Mouse (Mus musculus): ENCODE data around the gene Pitpnm2. TPM values are rescaled to one million over a fixed set of nuclear protein-coding genes. Genes with fewer than 3 reads are reported as not detected.

The Pitpnm2 gene
- total and polyA plus RNA-seq, 3 experiments = 7.0 to 22.2 TPM; not detected in 1

GRCm38 (mm10) chr5:124073682-124074081, 175.9 kb downstream of the Pitpnm2 start:
- H3K9ac ChIP-seq (ENCODE audit: control insufficient read depth, low read depth, low read length, poor library complexity, severe bottlenecking) = no peak overlapping the region
- H3K36me3 ChIP-seq (ENCODE audit: control insufficient read depth in 1 of 2, insufficient read depth in 2 of 2, low read length in 2 of 2) = peaks cover 0 to 11% of the 10 kb centered on the region in 2 experiments; a peak in 3 of 4 replicates
- TF ChIP-seq POLR2A (IDR thresholded peaks at IDR 0.05; ENCODE audit: control insufficient read depth in 1 of 2, insufficient read depth in 1 of 2, low read depth in 1 of 2, low read length in 2 of 2, poor library complexity in 1 of 2) = no peak
- no peak overlapping the region for H3K4me3 ChIP-seq (ENCODE audit: control insufficient read depth in 1 of 2, insufficient read depth in 1 of 2, low read depth in 2 of 2, low read length in 2 of 2)
- H3K27me3 ChIP-seq (ENCODE audit: control insufficient read depth in 1 of 2, insufficient read depth in 2 of 2, low read length in 2 of 2) = no peaks in the 10 kb centered on the region
- DNase-seq (ENCODE audit: low read depth, low spot score) = no peak
- H3K27ac ChIP-seq (ENCODE audit: control insufficient read depth, low read depth, low read length) = no peak overlapping the region
- H3K9me3 ChIP-seq (replicated peaks; ENCODE audit: insufficient read depth, low read length) = no peaks in the 10 kb centered on the region
- no peaks in the 10 kb centered on the region; the same call in 1 of the 2 replicates for H3K79me2 ChIP-seq (ENCODE audit: control insufficient read depth, insufficient read depth, low read length, poor library complexity)
- peaks cover 5 to 14% of the 10 kb centered on the region in 2 experiments for H3K4me1 ChIP-seq (ENCODE audit: control insufficient read depth in 1 of 2, insufficient read depth in 2 of 2, low read length in 2 of 2)

- no peaks in the 10 kb centered on the region; the same call in 1 of the 2 replicates for H3K79me2 ChIP-seq (ENCODE audit: control insufficient read depth, insufficient read depth, low read length, poor library complexity)
- no peak overlapping the region for H3K4me3 ChIP-seq (ENCODE audit: control insufficient read depth in 1 of 2, insufficient read depth in 1 of 2, low read depth in 2 of 2, low read length in 2 of 2)
- H3K9me3 ChIP-seq (replicated peaks; ENCODE audit: insufficient read depth, low read length) = no peaks in the 10 kb centered on the region
- TF ChIP-seq NELFE (IDR thresholded peaks at IDR 0.05; ENCODE audit: low read depth, low read length) = no peak
- no peak for TF ChIP-seq GABPA (IDR thresholded peaks at IDR 0.05; ENCODE audit: low read depth, low read length)
- TF ChIP-seq ETS1 (IDR thresholded peaks at IDR 0.05; ENCODE audit: low read depth, low read length) = no peak
- no peak for TF ChIP-seq MAX (IDR thresholded peaks at IDR 0.05; ENCODE audit: low read length)
- no peak for TF ChIP-seq ZC3H11A (IDR thresholded peaks at IDR 0.05; ENCODE audit: low read depth, low read length)
- no peak for TF ChIP-seq SMC3 (IDR thresholded peaks at IDR 0.05; ENCODE audit: low read depth, low read length)
- TF ChIP-seq MAZ (IDR thresholded peaks at IDR 0.05; ENCODE audit: low read depth, low read length) = no peak
- no peak for TF ChIP-seq CHD1 (IDR thresholded peaks at IDR 0.05; ENCODE audit: low read depth, low read length)
- no peak for TF ChIP-seq KAT2A (conservative IDR thresholded peaks at IDR 0.05; ENCODE audit: low read depth, low read length)
- TF ChIP-seq CTCF (IDR thresholded peaks at IDR 0.05 in 2 of 3, conservative IDR thresholded peaks at IDR 0.05 in 1 of 3; ENCODE audit: control insufficient read depth in 1 of 3, insufficient read depth in 1 of 3, low read depth in 2 of 3, low read length in 3 of 3, poor library complexity in 1 of 3, severe bottlenecking in 1 of 3) = no peak
- no peak for TF ChIP-seq ELF1 (IDR thresholded peaks at IDR 0.05; ENCODE audit: low read depth, low read length)
- TF ChIP-seq EP300 (IDR thresholded peaks at IDR 0.05; ENCODE audit: low read depth in 1 of 2, low read length in 2 of 2) = no peak
- peaks cover 0 to 3% of the 10 kb centered on the region in 2 experiments; a peak in 3 of 4 replicates for H3K36me3 ChIP-seq (ENCODE audit: control insufficient read depth in 1 of 2, insufficient read depth in 2 of 2, low read length in 2 of 2)
- peaks cover 0 to 5% of the 10 kb centered on the region in 2 experiments; a peak in 3 of 4 replicates for H3K4me1 ChIP-seq (ENCODE audit: control insufficient read depth in 1 of 2, insufficient read depth in 2 of 2, low read length in 2 of 2)
- H3K9ac ChIP-seq (ENCODE audit: control insufficient read depth, low read depth, low read length, poor library complexity, severe bottlenecking) = no peak overlapping the region
- no peak for DNase-seq (ENCODE audit: low read depth, low spot score)
- no peak overlapping the region for H3K27ac ChIP-seq (ENCODE audit: control insufficient read depth, low read depth, low read length)
- no peaks in the 10 kb centered on the region for H3K27me3 ChIP-seq (ENCODE audit: control insufficient read depth in 1 of 2, insufficient read depth in 2 of 2, low read length in 2 of 2)
Measured at GRCm38 (mm10) chr5:124069657-124070056, 179.9 kb downstream of the Pitpnm2 start.

Other genes with a start within 250 kb of the Pitpnm2 start
- 27.4 and 28.6 TPM in 2 replicates for gene Vps37b, start 217.5 kb downstream of the Pitpnm2 start, total RNA-seq (2012; rRNA removed)
- gene Vps37b, start 217.5 kb downstream of the Pitpnm2 start, polyA plus RNA-seq (2012; ENCODE audit: insufficient read depth in 1 of 2, insufficient read length in 2 of 2, low read depth in 1 of 2, low replicate concordance in 2 of 2, missing spikeins in 1 of 2) = 10 to 100 TPM in 1 of 2 experiments, not detected in 1; 66.0 TPM
- gene Abcb9, start 154.0 kb downstream of the Pitpnm2 start, total RNA-seq (2012; rRNA removed) = 2.1 and 2.4 TPM in 2 replicates
- 1 to 10 TPM in 1 of 2 experiments, not detected in 1; 8.1 TPM for gene Abcb9, start 154.0 kb downstream of the Pitpnm2 start, polyA plus RNA-seq (2012; ENCODE audit: insufficient read depth in 1 of 2, insufficient read length in 2 of 2, low read depth in 1 of 2, low replicate concordance in 2 of 2, missing spikeins in 1 of 2)
- gene Ogfod2, start 137.5 kb downstream of the Pitpnm2 start, total RNA-seq (2012; rRNA removed) = 37.9 and 39.8 TPM in 2 replicates
- gene Ogfod2, start 137.5 kb downstream of the Pitpnm2 start, polyA plus RNA-seq (2012; ENCODE audit: insufficient read depth in 1 of 2, insufficient read length in 2 of 2, low read depth in 1 of 2, low replicate concordance in 2 of 2, missing spikeins in 1 of 2) = 10 to 100 TPM in 1 of 2 experiments, not detected in 1; 51.2 TPM
- 57.8 and 60.4 TPM in 2 replicates for gene Arl6ip4, start 133.7 kb downstream of the Pitpnm2 start, total RNA-seq (2012; rRNA removed)
- 100 to 1,000 TPM in 1 of 2 experiments, not detected in 1; 128 TPM for gene Arl6ip4, start 133.7 kb downstream of the Pitpnm2 start, polyA plus RNA-seq (2012; ENCODE audit: insufficient read depth in 1 of 2, insufficient read length in 2 of 2, low read depth in 1 of 2, low replicate concordance in 2 of 2, missing spikeins in 1 of 2)
- gene Mphosph9, start 78.2 kb upstream of the Pitpnm2 start, total RNA-seq (2012; rRNA removed) = 9.0 and 10.9 TPM in 2 replicates
- 10 to 100 TPM; 10.4 to 60.8 TPM for gene Mphosph9, start 78.2 kb upstream of the Pitpnm2 start, polyA plus RNA-seq (2012; ENCODE audit: insufficient read depth in 1 of 2, insufficient read length in 2 of 2, low read depth in 1 of 2, low replicate concordance in 2 of 2, missing spikeins in 1 of 2)
- gene 2810006K23Rik, start 78.3 kb upstream of the Pitpnm2 start, total RNA-seq (2012; rRNA removed) = 6.5 and 7.6 TPM in 2 replicates
- 10 to 100 TPM in 1 of 2 experiments, not detected in 1; 13.3 TPM for gene 2810006K23Rik, start 78.3 kb upstream of the Pitpnm2 start, polyA plus RNA-seq (2012; ENCODE audit: insufficient read depth in 1 of 2, insufficient read length in 2 of 2, low read depth in 1 of 2, low replicate concordance in 2 of 2, missing spikeins in 1 of 2)
- 110 and 118 TPM in 2 replicates for gene Cdk2ap1, start 113.3 kb upstream of the Pitpnm2 start, total RNA-seq (2012; rRNA removed)
- 100 to 1,000 TPM in 1 of 2 experiments, not detected in 1; 430 TPM for gene Cdk2ap1, start 113.3 kb upstream of the Pitpnm2 start, polyA plus RNA-seq (2012; ENCODE audit: insufficient read depth in 1 of 2, insufficient read length in 2 of 2, low read depth in 1 of 2, low replicate concordance in 2 of 2, missing spikeins in 1 of 2)
- gene Sbno1, start 176.2 kb upstream of the Pitpnm2 start, total RNA-seq (2012; rRNA removed) = 38.8 and 39.3 TPM in 2 replicates
- gene Sbno1, start 176.2 kb upstream of the Pitpnm2 start, polyA plus RNA-seq (2012; ENCODE audit: insufficient read depth in 1 of 2, insufficient read length in 2 of 2, low read depth in 1 of 2, low replicate concordance in 2 of 2, missing spikeins in 1 of 2) = 100 to 1,000 TPM in 1 of 2 experiments, 10 to 100 TPM in 1; 32.4 to 500 TPM
- 104 and 110 TPM in 2 replicates for gene Kmt5a, start 190.2 kb upstream of the Pitpnm2 start, total RNA-seq (2012; rRNA removed)
- gene Kmt5a, start 190.2 kb upstream of the Pitpnm2 start, polyA plus RNA-seq (2012; ENCODE audit: insufficient read depth in 1 of 2, insufficient read length in 2 of 2, low read depth in 1 of 2, low replicate concordance in 2 of 2, missing spikeins in 1 of 2) = 100 to 1,000 TPM in 1 of 2 experiments, 10 to 100 TPM in 1; 88.6 to 243 TPM
- 12.1 and 13.4 TPM in 2 replicates for gene Rilpl2, start 228.6 kb upstream of the Pitpnm2 start, total RNA-seq (2012; rRNA removed)
- 10 to 100 TPM in 1 of 2 experiments, not detected in 1; 14.3 TPM for gene Rilpl2, start 228.6 kb upstream of the Pitpnm2 start, polyA plus RNA-seq (2012; ENCODE audit: insufficient read depth in 1 of 2, insufficient read length in 2 of 2, low read depth in 1 of 2, low replicate concordance in 2 of 2, missing spikeins in 1 of 2)
- gene Snrnp35, start 233.4 kb upstream of the Pitpnm2 start, total RNA-seq (2012; rRNA removed) = 11.7 and 12.2 TPM in 2 replicates
- gene Snrnp35, start 233.4 kb upstream of the Pitpnm2 start, polyA plus RNA-seq (2012; ENCODE audit: insufficient read depth in 1 of 2, insufficient read length in 2 of 2, low read depth in 1 of 2, low replicate concordance in 2 of 2, missing spikeins in 1 of 2) = 10 to 100 TPM in 1 of 2 experiments, not detected in 1; 18.3 TPM

Data from MEL (cell line).